Mouse (Mus musculus): ENCODE data around the gene Gm17267.
"Not testable (repeated sequence)": the region's sequence is repeated elsewhere in the genome, so short reads cannot be mapped to it uniquely, and the experiment has no call there.

The Gm17267 gene

GRCm38 (mm10) chrX:126017257-126017656 is at the start of gene Gm17267:
Gene Gm17267, plus strand, starts transcription at chrX:126017557.
- DNase-seq (ENCODE audit: low read depth, low spot score): not testable (repeated sequence)

Data from skeletal muscle tissue, adult 2 months (tissue).